Mouse (Mus musculus) c-Kit-positive CD71-positive TER-119-negative erythroid progenitor cells, embryonic 14.5 days (primary cell): ENCODE data around the gene Fscn1.

Experiments used
- DNase-seq: peaks from one replicate; pipeline ENCODE4 v3.0.0-alpha.2; 2013; ENCODE audit warnings: low read depth

Fscn1 gene

GRCm38 (mm10) chr5:142973971-142974370 is 13.8 kb downstream of the Fscn1 start:
- DNase-seq, result no peak

DNA sequence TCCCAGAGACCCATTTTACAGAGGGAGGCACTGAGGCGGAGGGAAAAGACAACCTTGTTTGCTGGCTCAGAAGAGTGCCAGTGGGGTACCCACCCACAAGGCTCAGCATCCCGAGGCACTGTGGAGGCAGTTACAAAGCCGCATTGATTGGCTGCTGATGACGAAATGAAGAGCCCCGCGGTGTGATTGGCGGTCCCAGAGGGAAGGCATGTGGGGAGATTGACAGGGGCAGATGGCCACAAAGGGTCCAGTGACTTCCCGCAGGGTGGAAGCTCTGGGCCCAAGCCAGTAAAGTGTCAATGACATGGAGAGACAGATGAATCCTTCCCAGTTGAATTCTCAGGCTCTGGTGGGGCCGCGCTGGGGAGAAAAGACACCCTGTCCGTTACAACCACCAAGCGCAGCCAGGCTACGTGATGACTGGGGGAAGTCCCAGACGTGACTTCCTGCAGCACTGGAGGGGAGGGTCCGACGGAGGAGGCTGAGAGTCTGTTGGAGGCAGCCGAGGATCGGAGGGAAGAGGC is 14.5 kb downstream of the Fscn1 start:
- DNase-seq, result no peak

GRCm38 (mm10) chr5:142976516-142976915 is 16.4 kb downstream of the Fscn1 start:
- DNase-seq, result no peak

- DNase-seq, result no peak
Measured at GRCm38 (mm10) chr5:142982046-142982801, 22.1 kb downstream of the Fscn1 start.

- no peak for DNase-seq
Measured at GRCm38 (mm10) chr5:142983174-142983573, 23.0 kb downstream of the Fscn1 start.

- DNase-seq, result peak; percentile 70
Measured at GRCm38 (mm10) chr5:142984271-142984670, 24.1 kb downstream of the Fscn1 start.

DNA sequence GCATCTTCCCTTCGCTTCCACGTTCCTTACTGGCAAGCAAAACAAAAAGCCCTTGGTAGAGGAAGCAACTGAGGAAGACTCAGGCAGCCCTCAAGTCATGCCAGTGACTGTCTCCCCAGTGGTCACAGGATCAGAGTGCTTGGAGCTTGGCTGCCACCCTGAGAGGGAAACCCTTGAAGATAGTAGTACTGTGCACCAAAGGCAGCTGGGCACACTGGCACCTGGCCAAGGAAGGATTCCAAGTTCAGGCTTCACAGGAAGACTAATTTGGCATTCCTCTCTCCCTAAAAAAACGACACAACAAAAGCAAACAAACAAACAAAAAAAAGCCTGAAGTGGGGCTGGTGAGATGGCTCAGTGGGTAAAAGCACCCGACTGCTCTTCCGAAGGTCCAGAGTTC is 28.4 kb downstream of the Fscn1 start:
- no peak for DNase-seq

- no peak for DNase-seq
Measured at GRCm38 (mm10) chr5:142989167-142989566, 29.0 kb downstream of the Fscn1 start.

DNA sequence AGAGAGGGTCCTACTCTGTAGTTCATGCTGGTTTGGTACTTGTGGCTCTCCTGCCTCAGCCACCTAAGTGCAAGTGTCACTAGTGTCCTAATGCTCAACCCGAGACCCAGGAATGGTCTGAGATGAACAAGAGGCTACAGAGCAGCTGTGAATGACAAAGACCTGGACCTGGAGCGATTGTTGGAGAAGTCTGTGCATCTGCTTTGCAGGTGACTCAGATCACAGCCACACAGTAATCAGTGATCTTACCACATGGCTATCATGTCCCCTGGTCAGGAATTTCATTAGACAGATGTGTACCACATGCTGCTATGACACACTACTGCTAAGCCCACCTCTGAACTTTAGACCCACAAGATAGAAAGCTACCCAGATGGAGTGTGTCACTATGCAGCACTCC is 34.6 kb downstream of the Fscn1 start:
- DNase-seq, result no peak

DNA sequence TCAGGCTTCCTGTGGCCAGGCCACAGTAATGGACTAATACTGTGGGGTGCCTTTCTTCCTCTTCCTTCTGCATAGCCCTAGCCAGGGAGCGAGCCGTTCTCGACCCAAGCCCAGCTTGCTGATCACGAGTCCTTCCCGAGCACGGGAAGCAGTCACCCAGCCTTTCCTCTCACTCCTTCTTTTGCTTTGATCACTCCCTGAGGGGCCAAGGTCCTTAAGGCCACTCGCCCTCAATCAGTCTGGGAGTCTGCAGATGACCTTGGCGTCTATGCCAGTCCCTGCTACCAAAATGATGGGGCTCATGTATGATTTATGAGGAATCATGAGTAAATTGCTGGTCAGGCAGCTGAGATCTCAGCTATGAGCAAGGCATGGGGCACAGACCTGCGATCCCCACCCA is 37.4 kb downstream of the Fscn1 start:
- no peak for DNase-seq

DNA sequence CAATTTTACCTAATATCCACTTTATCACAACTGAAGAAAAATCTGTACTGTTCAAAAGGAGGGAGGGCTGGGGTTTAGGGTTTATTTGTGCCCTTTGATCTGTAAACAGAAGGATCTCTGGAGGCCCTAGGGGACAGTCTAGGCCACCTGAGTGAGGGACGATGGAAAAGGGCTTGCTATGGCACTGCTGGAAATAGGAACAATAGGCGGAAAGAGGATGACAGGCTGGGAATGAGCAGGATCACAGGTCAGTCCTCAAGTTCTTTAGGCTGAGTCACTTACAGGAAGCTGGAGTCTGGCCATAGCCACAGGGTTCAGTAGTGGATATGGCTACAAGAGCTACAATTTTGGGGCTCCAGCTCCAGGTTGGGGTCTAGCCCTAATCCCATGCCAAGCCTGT is 38.0 kb downstream of the Fscn1 start:
- no peak for DNase-seq

DNA sequence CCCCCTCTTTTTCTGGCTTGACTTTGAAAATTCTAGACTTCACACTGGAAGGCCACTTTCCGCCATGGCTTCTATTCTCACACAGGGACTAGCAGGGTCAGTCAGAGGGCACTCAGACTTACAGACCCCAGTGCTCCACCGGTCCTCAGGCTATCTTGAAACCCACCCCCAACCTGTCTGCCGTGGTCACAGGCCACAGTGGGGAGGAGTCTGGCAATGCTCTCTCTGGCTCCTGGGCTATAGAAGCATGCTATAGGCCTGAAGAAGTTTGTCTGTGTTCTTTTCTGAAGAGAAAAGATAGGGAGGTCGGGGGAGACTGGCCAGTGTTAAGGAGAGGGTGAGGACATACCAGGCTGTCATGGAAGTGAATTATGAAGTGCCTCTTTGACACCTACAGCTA is 39.9 kb downstream of the Fscn1 start:
- DNase-seq, result no peak

DNA sequence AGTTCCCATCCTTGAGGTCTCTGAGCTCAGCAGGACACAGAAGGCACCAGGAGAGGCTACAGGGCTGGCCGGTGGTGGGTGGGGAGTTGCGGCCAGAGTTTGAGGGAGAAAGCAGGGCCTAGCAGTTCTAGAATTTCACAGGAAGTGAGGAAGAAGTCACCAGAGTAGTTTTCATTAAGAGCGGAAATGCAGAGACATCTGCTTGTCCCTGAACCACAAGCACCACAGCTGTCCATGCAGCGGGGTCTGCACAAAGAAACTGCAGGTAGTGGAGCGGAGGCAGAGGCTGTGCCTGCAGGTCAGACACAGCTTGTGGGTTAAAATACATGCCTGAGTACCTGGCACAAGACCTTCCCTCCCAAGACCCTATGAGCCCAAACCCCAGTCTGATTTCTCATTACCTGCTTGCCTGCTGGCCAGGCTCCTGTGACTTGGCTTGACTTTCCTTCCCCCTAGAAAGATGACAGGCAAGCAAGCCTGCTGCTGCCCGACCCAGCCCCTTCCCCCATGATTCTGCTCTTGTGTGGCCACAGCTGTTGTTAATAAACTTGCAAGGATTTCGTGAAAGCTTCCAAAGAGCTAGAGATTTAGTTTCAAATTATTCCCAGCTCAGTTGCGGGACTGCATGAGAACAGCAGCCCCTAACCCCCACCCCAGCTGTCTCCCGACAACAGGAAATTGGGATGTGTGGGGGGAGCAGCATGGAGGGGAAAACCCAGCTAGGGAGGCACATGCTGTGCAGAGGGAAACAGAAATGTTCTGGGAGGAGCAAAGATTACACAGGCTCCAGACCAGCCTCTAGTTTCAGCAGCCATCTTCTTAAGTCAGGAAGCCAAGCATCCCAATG is 40.7 kb downstream of the Fscn1 start:
- DNase-seq, result no peak

- DNase-seq, result no peak
Measured at GRCm38 (mm10) chr5:143009383-143009782, 49.2 kb downstream of the Fscn1 start.

DNA sequence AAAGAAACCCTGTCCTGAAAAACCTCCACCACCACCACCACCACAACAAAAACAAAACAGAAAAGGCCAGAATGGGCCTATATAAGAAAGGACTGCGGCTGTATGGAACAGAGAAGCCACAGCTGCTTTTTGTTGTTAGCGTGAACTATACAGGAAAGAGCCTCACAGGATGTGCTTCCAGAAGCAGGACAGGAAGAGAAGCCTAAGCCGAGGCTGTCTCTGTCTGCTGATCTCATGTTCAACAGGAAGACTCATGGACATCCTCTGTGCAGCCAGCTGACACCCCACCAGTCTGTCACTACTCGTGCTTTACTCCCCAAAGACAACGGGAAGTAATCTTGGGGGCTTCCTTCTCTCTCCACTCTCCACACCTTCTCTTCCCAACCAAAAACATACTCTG is 57.3 kb downstream of the Fscn1 start:
- no peak for DNase-seq
